ENCODE assay signal across 15 mouse cellular contexts in the genomic region with DNA sequence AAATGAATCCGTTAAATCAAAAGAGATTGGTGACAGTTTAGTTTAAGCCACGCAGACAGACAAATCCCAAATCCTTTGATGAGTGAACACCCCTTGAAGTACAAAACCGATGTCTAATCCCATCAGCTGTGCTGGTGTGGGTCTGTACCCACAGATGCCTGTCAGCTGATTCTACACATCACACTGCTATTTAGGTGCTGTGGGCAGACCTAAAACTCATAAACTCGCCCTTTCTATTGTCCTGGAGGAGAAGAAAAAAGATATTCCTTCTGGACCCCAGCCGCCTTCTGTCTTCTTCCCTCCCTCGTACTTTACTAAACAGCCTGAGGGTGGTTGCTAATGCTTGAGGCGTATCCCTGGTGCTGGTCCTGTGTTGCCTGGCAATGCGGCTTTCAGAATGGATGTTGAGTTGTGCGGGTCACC.
DNase-seq lines count a peak whose midpoint lies in the region; ATAC-seq and TF ChIP-seq lines count a peak whose summit lies in the region.
"Had no signal": no experiment of that assay in that cellular context is flagged by ENCODE, and none has a peak within 500 bp of the region (broad histone marks: within the 10 kb centered on the region; RNA-seq: fewer than 3 reads in every experiment).

No protein-coding gene starts in this region.

- WGBS in midbrain, embryonic 12.5 days, result 13% methylated on average over 9 of the region's 9 CpGs

- H3K4me1 ChIP-seq in midbrain, embryonic 12.5 days, result peaks cover 8% of the 10 kb centered on the region; the same call in 1 of the 2 replicates

- no peak for TF ChIP-seq CTCF in layer of hippocampus, adult 2 months (conservative IDR thresholded peaks at IDR 0.05)

- peak; percentile 89 for ATAC-seq in midbrain, embryonic 12.5 days (ENCODE audit: low FRiP score, low read depth)
- no peak for ATAC-seq in megakaryocyte, adult 5-6 weeks (ENCODE audit: poor library complexity, severe bottlenecking)

- DNase-seq in embryo, embryonic 11 days, result peak; percentile 39
- no peak for DNase-seq in embryo, embryonic 10 days (ENCODE audit: low spot score)
- DNase-seq in layer of hippocampus, adult 2 months (ENCODE audit: low spot score in 2 of 2), result peak; percentile 15 to 24
- DNase-seq in layer of hippocampus, adult 9-10 months (ENCODE audit: low spot score), result no peak
- peak; percentile 19 for DNase-seq in brain, adult 2 months (ENCODE audit: low read depth, low spot score)
- DNase-seq in kidney, postnatal 25 days, result no peak
- DNase-seq: adrenal gland, postnatal 10 days; cerebellum, postnatal 10 days; kidney, postnatal 36 days; liver; lung, adult 2 months; thymus, adult 18-20 months had no signal

- H3K9me3 ChIP-seq in midbrain, embryonic 12.5 days, result no peaks in the 10 kb centered on the region
- H3K9me3 ChIP-seq: embryonic facial prominence, embryonic 13.5 days had no signal

- no peak overlapping the region; the same call in 1 of the 2 replicates for H3K4me3 ChIP-seq in layer of hippocampus, adult 2 months
- no peak overlapping the region for H3K4me3 ChIP-seq in midbrain, embryonic 12.5 days
- H3K4me3 ChIP-seq: embryonic facial prominence, embryonic 13.5 days had no signal

- H3K27ac ChIP-seq in layer of hippocampus, adult 2 months, result peak overlapping the region; percentile 32
- no peak overlapping the region for H3K27ac ChIP-seq in midbrain, embryonic 12.5 days (replicated peaks)
- H3K27ac ChIP-seq: embryonic facial prominence, embryonic 13.5 days had no signal

- peak overlapping the region; percentile 34 for H3K4me2 ChIP-seq in midbrain, embryonic 12.5 days (replicated peaks)
- H3K4me2 ChIP-seq: embryonic facial prominence, embryonic 13.5 days had no signal

- 0 out of 2 replicates have a peak, but pooled peaks cover 10% of the 10 kb centered on the region for H3K27me3 ChIP-seq in midbrain, embryonic 12.5 days
- H3K27me3 ChIP-seq: embryonic facial prominence, embryonic 13.5 days had no signal

- no peak overlapping the region for H3K9ac ChIP-seq in midbrain, embryonic 12.5 days (replicated peaks)
- H3K9ac ChIP-seq: embryonic facial prominence, embryonic 13.5 days had no signal

- H3K36me3 ChIP-seq in midbrain, embryonic 12.5 days, result no peaks in the 10 kb centered on the region
- H3K36me3 ChIP-seq: embryonic facial prominence, embryonic 13.5 days had no signal

Comparison
In these comparisons a context has a peak if more than half of its experiments do, and no peak if none do; other contexts are left out.
1. DNase-seq: peak in embryo, embryonic 11 days (single experiment), layer of hippocampus, adult 2 months (2 of 2) and brain, adult 2 months (single experiment); none in embryo, embryonic 10 days (single experiment), layer of hippocampus, adult 9-10 months (single experiment) and kidney, postnatal 25 days (0 of 2).